Mouse (Mus musculus): ENCODE data around the gene Cks2. TPM values are rescaled to one million over a fixed set of nuclear protein-coding genes. Genes with fewer than 3 reads are reported as not detected.
"Not testable (repeated sequence)": the region's sequence is repeated elsewhere in the genome, so short reads cannot be mapped to it uniquely, and the experiment has no call there.

Cks2 gene
- polyA plus RNA-seq, 1 experiment from 2014 or later = 272 TPM

DNA sequence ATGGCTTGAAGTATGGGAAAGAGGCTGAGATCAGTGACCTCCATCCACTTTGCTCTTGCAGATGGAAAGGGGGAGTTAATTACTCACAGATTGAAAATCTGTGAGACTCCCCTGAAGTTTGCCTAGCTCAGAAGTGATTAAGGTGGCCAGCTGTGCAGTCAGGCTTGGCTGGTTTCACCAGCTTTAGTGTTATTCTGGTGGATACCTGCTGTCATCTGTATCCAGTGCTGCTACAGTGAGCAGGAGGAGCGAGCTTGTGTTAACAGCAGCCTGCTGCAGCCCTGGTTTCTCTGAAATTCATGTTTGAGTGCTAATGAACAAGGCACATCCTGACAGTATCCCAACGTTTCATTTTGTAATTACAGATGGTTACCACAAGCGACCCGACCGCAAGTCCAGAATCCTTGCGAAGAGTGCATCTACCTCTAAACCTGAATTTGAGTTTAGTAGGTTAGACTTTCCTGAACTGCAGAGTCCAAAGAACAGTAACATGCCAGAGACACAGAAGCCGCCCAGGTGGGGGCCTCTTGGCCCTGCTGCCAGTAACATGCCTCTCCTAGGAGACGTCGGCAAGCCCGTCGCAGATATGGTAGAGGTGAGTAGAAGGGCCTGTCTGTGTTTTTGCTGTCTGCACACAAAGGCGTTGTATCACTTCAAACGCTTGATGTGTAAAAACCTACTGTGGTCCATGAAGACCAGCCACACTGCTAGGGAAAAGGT, 11.6 kb downstream of the Cks2 start:
- no peak overlapping the region for H3K4me3 ChIP-seq
- no peak overlapping the region for H3K9ac ChIP-seq
- H3K9me3 ChIP-seq = no peaks in the 10 kb centered on the region
- H3K36me3 ChIP-seq = peaks cover 91% of the 10 kb centered on the region
- H3K27ac ChIP-seq (replicated peaks) = no peak overlapping the region
- ATAC-seq (ENCODE audit: extremely low read depth, insufficient number of reproducible peaks, low FRiP score, low TSS enrichment) = no peak
- H3K4me1 ChIP-seq = peaks cover 9% of the 10 kb centered on the region
- no peak overlapping the region for H3K4me2 ChIP-seq
- 93% methylated on average over 13 of the region's 13 CpGs for WGBS
- H3K27me3 ChIP-seq (replicated peaks) = no peaks in the 10 kb centered on the region

DNA sequence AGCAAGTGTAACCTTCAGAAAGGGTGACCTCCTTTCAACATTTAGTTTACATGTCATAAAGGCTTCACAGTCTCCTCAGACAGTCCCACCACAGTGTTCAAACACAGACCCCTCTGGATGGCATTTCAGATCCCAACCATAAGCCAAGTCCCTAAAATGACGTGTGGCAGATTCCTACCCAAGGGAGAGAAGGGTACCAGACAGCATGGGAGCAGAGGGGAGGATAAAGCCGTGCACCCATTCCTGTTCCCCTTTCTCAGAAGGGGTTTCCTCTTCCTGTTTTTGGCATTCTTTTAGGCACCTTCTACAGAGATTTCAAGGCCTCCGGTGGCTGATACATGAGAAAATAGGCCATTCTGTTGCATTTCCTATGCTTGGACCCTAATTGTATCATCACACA, 13.1 kb downstream of the Cks2 start:
- ATAC-seq (ENCODE audit: extremely low read depth, insufficient number of reproducible peaks, low FRiP score, low TSS enrichment) = no peak
- 80% methylated on average over 3 of the region's 3 CpGs for WGBS
- Histone ChIP-seq H3K4me1 (no peaks in the 10 kb centered on the region), H3K36me3 (peaks cover 98% of the 10 kb centered on the region), H3K9me3 (no peaks in the 10 kb centered on the region), H3K27ac (replicated peaks) (no peak overlapping the region), H3K9ac (no peak overlapping the region), H3K27me3 (replicated peaks) (no peaks in the 10 kb centered on the region), H3K4me3 (no peak overlapping the region), H3K4me2 (no peak overlapping the region)

DNA sequence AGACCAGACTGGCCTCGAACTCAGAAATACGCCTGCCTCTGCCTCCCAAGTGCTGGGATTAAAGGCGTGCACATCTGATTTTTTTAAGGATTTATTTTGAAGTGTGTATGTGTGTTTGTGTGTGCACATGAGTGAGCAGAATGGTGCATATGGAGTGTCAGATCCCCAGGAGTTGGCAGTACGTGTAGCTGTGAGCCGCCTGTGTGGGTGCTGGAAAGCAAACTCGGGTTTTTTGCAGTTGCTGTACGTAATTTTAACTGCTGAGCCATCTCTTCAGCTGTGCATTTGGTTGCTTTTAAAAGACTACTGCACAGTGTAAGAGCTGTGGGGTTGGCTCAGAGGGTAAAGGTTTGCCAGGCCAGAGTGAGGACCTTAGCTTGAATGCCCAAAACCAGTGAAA, 14.5 kb downstream of the Cks2 start:
- no peak for ATAC-seq (ENCODE audit: extremely low read depth, insufficient number of reproducible peaks, low FRiP score, low TSS enrichment)
- Histone ChIP-seq H3K27me3 (replicated peaks) (no peaks in the 10 kb centered on the region), H3K36me3 (peaks cover 97% of the 10 kb centered on the region), H3K27ac (replicated peaks) (no peak overlapping the region), H3K9me3 (no peaks in the 10 kb centered on the region), H3K4me3 (no peak overlapping the region), H3K9ac (no peak overlapping the region), H3K4me2 (no peak overlapping the region), H3K4me1 (no peaks in the 10 kb centered on the region)
- 95% methylated on average over 7 of the region's 7 CpGs for WGBS

DNA sequence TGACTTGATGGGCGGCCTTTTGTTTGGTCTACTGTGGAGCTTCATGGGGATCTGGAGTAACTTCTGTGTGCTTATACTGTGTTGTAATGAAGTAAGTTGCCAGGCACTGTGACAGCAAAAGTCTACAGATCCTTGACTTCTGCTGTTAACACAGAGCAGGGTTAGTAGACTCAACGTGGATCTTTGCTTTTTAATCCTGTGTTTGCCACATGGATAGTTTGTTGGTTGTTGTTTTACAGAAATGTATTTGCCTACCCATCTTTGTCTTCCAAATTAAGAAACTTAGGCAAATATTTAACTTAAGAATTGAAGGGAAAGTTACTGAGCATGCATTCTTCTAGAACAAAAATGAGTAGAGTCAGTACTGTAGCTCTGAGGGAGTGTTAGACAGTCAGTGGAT, 18.5 kb downstream of the Cks2 start:
- Histone ChIP-seq H3K27ac (replicated peaks) (no peak overlapping the region), H3K36me3 (peaks cover 97% of the 10 kb centered on the region), H3K27me3 (replicated peaks) (no peaks in the 10 kb centered on the region), H3K9ac (no peak overlapping the region), H3K4me1 (no peaks in the 10 kb centered on the region), H3K4me2 (no peak overlapping the region), H3K9me3 (no peaks in the 10 kb centered on the region), H3K4me3 (no peak overlapping the region)
- WGBS = 89% methylated on average over 2 of the region's 2 CpGs
- ATAC-seq (ENCODE audit: extremely low read depth, insufficient number of reproducible peaks, low FRiP score, low TSS enrichment) = no peak

- peaks cover 92% of the 10 kb centered on the region for H3K36me3 ChIP-seq
- not testable (repeated sequence) for H3K27me3 ChIP-seq (replicated peaks); H3K9me3 ChIP-seq; H3K4me2 ChIP-seq; H3K4me3 ChIP-seq; H3K9ac ChIP-seq; H3K4me1 ChIP-seq; H3K27ac ChIP-seq (replicated peaks); ATAC-seq (ENCODE audit: extremely low read depth, insufficient number of reproducible peaks, low FRiP score, low TSS enrichment)
- WGBS = 88% methylated on average over 12 of the region's 12 CpGs
Measured at GRCm38 (mm10) chr13:51668195-51668594, 23.2 kb downstream of the Cks2 start.

GRCm38 (mm10) chr13:51676641-51677040, 31.6 kb downstream of the Cks2 start:
- Histone ChIP-seq H3K4me1 (peaks cover 19% of the 10 kb centered on the region), H3K9me3 (no peaks in the 10 kb centered on the region), H3K36me3 (peaks cover 94% of the 10 kb centered on the region), H3K9ac (no peak overlapping the region), H3K4me3 (no peak overlapping the region), H3K4me2 (no peak overlapping the region), H3K27ac (replicated peaks) (no peak overlapping the region), H3K27me3 (replicated peaks) (no peaks in the 10 kb centered on the region)
- ATAC-seq (ENCODE audit: extremely low read depth, insufficient number of reproducible peaks, low FRiP score, low TSS enrichment) = no peak
- WGBS = 53% methylated on average over 4 of the region's 4 CpGs

GRCm38 (mm10) chr13:51677041-51677440, 32.0 kb downstream of the Cks2 start:
- Histone ChIP-seq H3K4me2 (no peak overlapping the region), H3K9me3 (no peaks in the 10 kb centered on the region), H3K4me3 (no peak overlapping the region), H3K4me1 (peaks cover 19% of the 10 kb centered on the region), H3K36me3 (peaks cover 95% of the 10 kb centered on the region), H3K27ac (replicated peaks) (no peak overlapping the region), H3K9ac (no peak overlapping the region), H3K27me3 (replicated peaks) (no peaks in the 10 kb centered on the region)
- WGBS = 84% methylated on average over 12 of the region's 12 CpGs
- no peak for ATAC-seq (ENCODE audit: extremely low read depth, insufficient number of reproducible peaks, low FRiP score, low TSS enrichment)

- Histone ChIP-seq H3K4me2 (no peak overlapping the region), H3K9me3 (no peaks in the 10 kb centered on the region), H3K9ac (no peak overlapping the region), H3K4me1 (peaks cover 19% of the 10 kb centered on the region), H3K36me3 (peaks cover 99% of the 10 kb centered on the region), H3K27ac (replicated peaks) (no peak overlapping the region), H3K27me3 (replicated peaks) (no peaks in the 10 kb centered on the region), H3K4me3 (no peak overlapping the region)
- no peak for ATAC-seq (ENCODE audit: extremely low read depth, insufficient number of reproducible peaks, low FRiP score, low TSS enrichment)
- WGBS = 79% methylated on average over 7 of the region's 7 CpGs
Measured at GRCm38 (mm10) chr13:51677630-51678185, 32.7 kb downstream of the Cks2 start.

GRCm38 (mm10) chr13:51678687-51679086, 33.7 kb downstream of the Cks2 start:
- no peaks in the 10 kb centered on the region for H3K9me3 ChIP-seq
- H3K27ac ChIP-seq (replicated peaks) = no peak overlapping the region
- H3K9ac ChIP-seq = no peak overlapping the region
- no peak overlapping the region for H3K4me2 ChIP-seq
- H3K36me3 ChIP-seq = peaks cover 100% of the 10 kb centered on the region
- H3K27me3 ChIP-seq (replicated peaks) = no peaks in the 10 kb centered on the region
- no peak overlapping the region for H3K4me3 ChIP-seq
- H3K4me1 ChIP-seq = peaks cover 19% of the 10 kb centered on the region
- 87% methylated on average over 6 of the region's 6 CpGs for WGBS
- ATAC-seq (ENCODE audit: extremely low read depth, insufficient number of reproducible peaks, low FRiP score, low TSS enrichment) = no peak

DNA sequence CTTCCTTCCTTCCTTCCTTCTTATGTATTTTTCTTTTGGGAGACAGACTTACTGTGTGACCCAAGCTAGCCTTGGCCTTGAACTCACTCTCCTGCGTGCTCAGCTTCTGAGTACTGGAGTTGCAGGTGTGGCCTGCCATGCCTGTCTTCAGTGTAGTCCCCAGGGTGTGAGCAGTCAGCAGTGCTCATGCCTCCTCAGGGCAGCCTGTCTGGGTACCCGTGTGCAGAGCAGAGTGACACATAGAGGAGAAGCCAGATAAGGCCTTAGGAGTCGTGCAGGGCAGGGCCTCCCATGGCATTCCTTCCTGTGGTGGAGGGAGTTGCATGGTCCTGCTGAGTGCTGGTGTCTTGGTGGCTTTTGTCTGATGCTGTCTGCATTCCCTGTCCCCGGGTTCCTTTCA, 34.3 kb downstream of the Cks2 start:
- no peak for ATAC-seq (ENCODE audit: extremely low read depth, insufficient number of reproducible peaks, low FRiP score, low TSS enrichment)

GRCm38 (mm10) chr13:51681076-51681475, 36.0 kb downstream of the Cks2 start:
- no peak overlapping the region for H3K4me2 ChIP-seq
- no peak overlapping the region for H3K27ac ChIP-seq (replicated peaks)
- WGBS = 66% methylated on average over 5 of the region's 5 CpGs
- no peaks in the 10 kb centered on the region for H3K27me3 ChIP-seq (replicated peaks)
- H3K36me3 ChIP-seq = peaks cover 100% of the 10 kb centered on the region
- ATAC-seq (ENCODE audit: extremely low read depth, insufficient number of reproducible peaks, low FRiP score, low TSS enrichment) = no peak
- no peaks in the 10 kb centered on the region for H3K9me3 ChIP-seq
- H3K4me1 ChIP-seq = peaks cover 19% of the 10 kb centered on the region
- H3K4me3 ChIP-seq = no peak overlapping the region
- H3K9ac ChIP-seq = no peak overlapping the region

More for the DNA sequence above, 34.3 kb downstream of the Cks2 start:
- Histone ChIP-seq H3K9me3 (no peaks in the 10 kb centered on the region), H3K36me3 (peaks cover 100% of the 10 kb centered on the region), H3K27ac (replicated peaks) (no peak overlapping the region), H3K4me2 (no peak overlapping the region), H3K27me3 (replicated peaks) (no peaks in the 10 kb centered on the region), H3K4me1 (peaks cover 19% of the 10 kb centered on the region), H3K9ac (no peak overlapping the region), H3K4me3 (no peak overlapping the region)
- 43% methylated on average over 4 of the region's 4 CpGs for WGBS

DNA sequence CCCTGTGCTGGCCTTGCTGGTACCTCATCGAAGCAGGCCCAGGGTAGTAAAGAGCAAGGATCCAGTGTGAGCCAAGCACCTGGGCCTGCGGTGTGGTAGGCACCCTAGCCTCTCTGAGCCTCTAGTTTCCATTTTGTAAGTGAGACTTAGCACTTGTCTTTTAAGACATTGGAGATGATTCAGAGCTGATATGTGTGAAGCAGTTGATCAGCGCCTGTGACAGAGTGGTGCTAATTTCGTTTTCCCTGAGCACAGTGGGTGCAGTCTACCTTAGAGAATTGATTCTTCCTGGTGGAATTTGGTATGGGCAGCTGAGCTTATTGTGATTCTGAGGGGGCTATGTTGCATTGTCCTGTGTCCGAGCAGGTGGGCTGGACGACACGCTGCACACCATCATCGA, 36.6 kb downstream of the Cks2 start:
- 94% methylated on average over 8 of the region's 8 CpGs for WGBS
- Histone ChIP-seq H3K27me3 (replicated peaks) (no peaks in the 10 kb centered on the region), H3K4me3 (no peak overlapping the region), H3K4me1 (peaks cover 14% of the 10 kb centered on the region), H3K36me3 (peaks cover 100% of the 10 kb centered on the region), H3K9me3 (no peaks in the 10 kb centered on the region), H3K27ac (replicated peaks) (no peak overlapping the region), H3K4me2 (no peak overlapping the region), H3K9ac (no peak overlapping the region)
- no peak for ATAC-seq (ENCODE audit: extremely low read depth, insufficient number of reproducible peaks, low FRiP score, low TSS enrichment)

Data from heart, embryonic 13.5 days (tissue).